Mouse (Mus musculus) gastrocnemius, postnatal 10 days (tissue): ENCODE data around the gene St6galnac3. TPM values are rescaled to one million over a fixed set of nuclear protein-coding genes. Genes with fewer than 3 reads are reported as not detected.

Source experiments
- DNase-seq: peaks from one replicate; pipeline ENCODE4 v3.0.0; 2021; ENCODE audit warnings: mixed read lengths
- total RNA-seq, 2 experiments: library from RNA; stranded (reverse); gene quantifications; 2 replicates each; pipeline ENCODE4 v1.2.3; 2021

The St6galnac3 gene
- total RNA-seq, 2 experiments from 2014 or later, result 1.5 to 5.1 TPM

GRCm38 (mm10) chr3:153344979-153345378, 380.0 kb downstream of the St6galnac3 start:
- DNase-seq, result no peak

GRCm38 (mm10) chr3:153339940-153340339, 385.0 kb downstream of the St6galnac3 start:
- DNase-seq, result no peak

- no peak for DNase-seq
Measured at GRCm38 (mm10) chr3:153339091-153339490, 385.9 kb downstream of the St6galnac3 start.

- no peak for DNase-seq
Measured at GRCm38 (mm10) chr3:153337779-153338178, 387.2 kb downstream of the St6galnac3 start.

- no peak for DNase-seq
Measured at GRCm38 (mm10) chr3:153337221-153337620, 387.8 kb downstream of the St6galnac3 start.

- no peak for DNase-seq
Measured at GRCm38 (mm10) chr3:153334152-153334825, 390.7 kb downstream of the St6galnac3 start.

GRCm38 (mm10) chr3:153324307-153324706, 400.7 kb downstream of the St6galnac3 start:
- DNase-seq, result no peak

GRCm38 (mm10) chr3:153323446-153323845, 401.5 kb downstream of the St6galnac3 start:
- DNase-seq, result no peak

GRCm38 (mm10) chr3:153313583-153313982, 411.4 kb downstream of the St6galnac3 start:
- no peak for DNase-seq

GRCm38 (mm10) chr3:153313167-153313566, 411.8 kb downstream of the St6galnac3 start:
- no peak for DNase-seq

GRCm38 (mm10) chr3:153312006-153312405, 413.0 kb downstream of the St6galnac3 start:
- DNase-seq, result no peak

- DNase-seq, result no peak
Measured at GRCm38 (mm10) chr3:153308379-153308778, 416.6 kb downstream of the St6galnac3 start.

- DNase-seq, result no peak
Measured at GRCm38 (mm10) chr3:153305153-153305552, 419.8 kb downstream of the St6galnac3 start.

- DNase-seq, result no peak
Measured at GRCm38 (mm10) chr3:153302376-153302775, 422.6 kb downstream of the St6galnac3 start.

- DNase-seq, result no peak
Measured at GRCm38 (mm10) chr3:153296375-153297068, 428.5 kb downstream of the St6galnac3 start.

GRCm38 (mm10) chr3:153292853-153293252, 432.1 kb downstream of the St6galnac3 start:
- no peak for DNase-seq

GRCm38 (mm10) chr3:153292363-153292762, 432.6 kb downstream of the St6galnac3 start:
- DNase-seq, result no peak

GRCm38 (mm10) chr3:153291406-153292045, 433.4 kb downstream of the St6galnac3 start:
- DNase-seq, result no peak

GRCm38 (mm10) chr3:153289971-153290370, 435.0 kb downstream of the St6galnac3 start:
- DNase-seq, result no peak

GRCm38 (mm10) chr3:153287564-153287963, 437.4 kb downstream of the St6galnac3 start:
- DNase-seq, result no peak

GRCm38 (mm10) chr3:153287081-153287480, 437.9 kb downstream of the St6galnac3 start:
- no peak for DNase-seq

- no peak for DNase-seq
Measured at GRCm38 (mm10) chr3:153282123-153282765, 442.7 kb downstream of the St6galnac3 start.

- DNase-seq, result no peak
Measured at GRCm38 (mm10) chr3:153278249-153278648, 446.7 kb downstream of the St6galnac3 start.
